Mouse (Mus musculus): ENCODE results near the gene Zfp648.
A peak's percentile ranks its signal among the peaks of the same experiment; 100 is the strongest.

Zfp648 gene

DNA sequence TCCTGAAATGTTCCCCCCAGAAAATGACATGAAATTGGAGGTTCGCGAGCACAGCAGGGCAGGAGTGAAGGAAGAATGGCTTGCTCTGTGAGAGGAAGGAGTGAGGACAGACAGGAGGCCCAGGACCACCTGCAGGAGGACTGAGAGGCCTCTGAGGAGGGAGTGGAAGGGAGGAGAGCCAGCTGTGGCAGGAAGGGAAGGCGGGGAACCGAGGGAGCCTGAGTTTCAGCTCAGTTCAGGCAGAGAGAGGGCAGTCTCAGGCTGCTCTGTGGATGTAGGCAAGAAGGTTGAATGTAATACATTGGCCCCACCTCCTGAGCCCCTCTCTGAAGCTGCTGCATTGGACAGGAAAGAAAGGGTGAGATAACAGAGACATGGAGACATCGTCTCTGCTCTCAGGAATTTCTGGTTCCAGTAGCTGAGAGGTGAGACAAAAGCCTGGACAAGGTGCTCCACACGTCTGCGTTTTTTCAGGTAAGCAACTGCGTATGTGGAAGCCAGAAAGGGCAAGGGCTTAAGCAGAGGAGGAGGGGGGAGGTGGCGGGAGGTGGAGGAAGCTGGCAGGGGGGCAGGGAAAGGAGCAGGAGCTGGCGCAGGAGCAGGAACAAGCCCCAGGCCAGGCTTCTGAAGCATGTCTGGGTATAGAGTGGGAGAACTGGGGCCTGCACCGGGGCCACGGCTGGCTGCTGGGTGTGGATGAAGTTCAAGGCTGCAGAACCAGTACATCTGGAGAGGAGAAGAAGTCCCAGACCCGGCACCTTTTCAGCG, at the start of gene Zfp648:
TSS of gene Zfp648 (plus strand) at position 233 of the 768 bp plus-strand sequence.
- DNase-seq, result peak; percentile 54 to 80

DNA sequence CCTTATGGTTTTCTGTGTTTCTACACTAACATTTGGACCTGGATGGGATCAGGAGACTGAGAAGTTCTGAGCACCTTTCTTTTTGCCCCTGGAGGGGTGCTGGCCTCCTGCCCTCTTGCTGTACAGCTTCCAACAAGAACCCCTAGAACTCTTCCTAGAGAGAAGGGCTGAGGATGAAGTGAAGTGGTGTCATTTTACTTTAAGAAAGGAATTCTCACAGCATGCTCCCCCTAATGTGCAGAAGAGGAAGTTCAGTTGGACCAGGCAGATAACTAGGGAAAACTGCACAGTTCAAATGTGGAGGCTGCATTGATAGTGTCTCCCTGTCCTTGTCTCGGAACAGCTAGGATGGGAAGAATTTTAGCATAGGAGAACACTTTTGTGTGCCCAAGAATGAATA, 48.4 kb upstream of the Zfp648 start:
- DNase-seq, result peak in 1 of 2 experiments; percentile 37

DNA sequence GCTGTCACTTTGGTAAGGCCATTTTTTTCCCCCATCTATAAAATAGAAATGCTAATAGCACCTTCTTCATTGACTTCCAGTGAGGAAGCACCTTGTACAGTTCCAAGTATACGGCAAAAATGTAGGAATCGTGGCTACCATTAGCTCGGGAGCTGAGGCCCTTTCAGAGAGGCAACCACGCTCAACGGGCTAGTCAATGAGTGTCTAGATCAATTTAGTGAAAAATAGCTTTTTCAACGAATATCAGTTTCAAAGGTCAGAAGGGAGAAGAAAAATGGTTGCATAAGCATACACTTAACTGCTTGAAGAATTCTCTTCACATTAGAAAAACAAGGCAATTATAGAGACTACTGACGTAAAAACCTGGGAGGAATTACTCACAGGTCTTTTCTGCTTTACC, 47.2 kb upstream of the Zfp648 start:
- peak; percentile 45 to 59 for DNase-seq

DNA sequence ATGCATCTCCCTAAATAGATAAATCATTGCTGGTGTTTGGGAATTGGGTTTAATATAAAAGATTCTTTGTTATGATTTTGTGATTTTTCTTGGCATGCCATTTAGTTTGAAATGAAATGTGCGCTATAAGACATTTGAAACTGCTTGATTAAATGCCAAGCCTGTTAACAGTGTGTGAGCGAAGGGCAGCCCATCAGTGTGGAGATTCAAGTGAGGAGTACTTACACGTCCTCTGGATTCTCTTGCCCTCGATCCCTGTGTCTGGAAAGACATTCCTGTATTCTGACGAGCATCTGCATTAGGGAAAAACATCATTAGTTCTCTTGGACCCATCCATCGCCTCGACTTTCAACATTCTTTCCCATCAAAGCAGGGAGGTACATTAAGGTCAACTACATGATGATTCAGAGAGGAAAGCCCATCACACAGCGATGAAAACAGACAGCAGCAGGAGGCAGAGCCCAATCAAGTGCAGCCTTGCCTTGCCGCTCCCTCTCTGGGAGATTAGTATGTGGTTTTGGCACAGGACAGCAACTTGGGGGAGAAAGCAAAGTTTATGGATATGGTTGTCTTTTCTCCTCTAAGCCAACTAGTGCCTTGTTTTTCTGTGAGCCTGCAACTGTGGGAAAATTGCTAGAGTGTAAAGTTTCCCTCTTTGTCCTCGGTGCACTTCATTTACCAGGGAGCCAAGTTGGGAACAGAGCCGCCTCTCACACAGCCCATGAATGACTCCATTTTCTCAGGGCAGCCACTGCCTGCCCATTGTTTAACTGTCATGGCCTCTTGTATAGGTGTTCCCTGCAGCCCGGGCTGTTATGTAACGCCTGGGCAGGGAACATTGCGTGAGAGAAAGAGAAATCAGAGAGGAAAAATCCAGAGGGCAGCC, 44.6 kb upstream of the Zfp648 start:
- DNase-seq, result peak in 1 of 2 experiments; percentile 62

DNA sequence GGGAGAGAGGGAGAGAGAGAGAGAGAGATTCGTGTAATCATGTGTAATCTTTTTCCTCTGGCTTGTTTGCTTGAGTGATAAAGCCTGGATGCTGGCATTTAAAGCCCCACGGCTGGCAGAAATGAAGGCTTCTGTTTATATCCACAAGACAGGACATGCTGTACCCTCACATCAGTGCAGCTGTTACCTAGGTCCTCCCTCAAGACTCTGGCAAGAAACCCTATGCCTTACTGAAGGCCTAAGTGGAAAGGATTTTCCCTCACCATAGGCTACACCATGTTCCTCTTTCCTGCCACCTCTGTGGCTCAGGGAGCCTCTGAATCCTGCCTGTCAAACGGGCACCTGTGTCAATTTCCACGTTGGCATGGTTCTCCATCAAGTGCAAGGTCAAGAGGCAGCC, 43.9 kb upstream of the Zfp648 start:
- no peak for DNase-seq

DNA sequence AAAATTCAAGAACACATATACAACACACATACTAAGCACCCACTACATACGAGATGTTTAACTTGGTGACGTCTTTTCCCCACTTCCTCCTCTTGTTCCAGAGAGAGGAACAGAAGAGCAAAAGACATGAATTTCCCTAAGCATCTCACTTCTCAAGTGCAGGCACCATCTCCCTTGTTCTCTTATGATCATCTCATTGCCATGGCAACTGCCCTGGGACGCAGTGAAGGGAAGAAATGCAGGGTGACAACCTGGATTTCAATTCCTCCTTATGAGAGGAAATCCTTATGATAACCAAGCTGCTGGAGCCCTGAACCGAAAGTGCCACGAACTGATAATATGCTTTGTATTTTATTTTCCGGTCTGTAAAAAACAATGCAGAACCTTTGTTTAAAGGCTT, 33.3 kb upstream of the Zfp648 start:
- no peak for DNase-seq

DNA sequence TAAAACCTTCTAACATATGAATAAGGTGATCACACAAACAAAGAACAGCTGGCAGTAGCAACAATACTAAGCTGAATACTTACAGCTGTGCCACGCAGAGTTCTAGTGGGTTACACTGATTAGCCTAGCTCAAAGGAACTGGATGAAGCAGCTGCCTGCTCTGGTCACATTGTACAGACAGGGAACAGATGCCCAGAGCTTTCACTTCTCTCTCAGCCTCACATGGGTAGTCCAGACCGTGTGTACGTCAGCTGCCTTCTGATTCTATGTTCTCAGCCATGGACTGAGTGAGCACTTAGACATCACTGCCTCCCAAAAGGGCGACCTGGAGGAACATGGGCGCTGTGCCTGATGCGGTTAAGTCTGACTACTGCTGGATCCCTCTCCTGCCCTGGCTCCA, 25.7 kb upstream of the Zfp648 start:
- no peak for DNase-seq

DNA sequence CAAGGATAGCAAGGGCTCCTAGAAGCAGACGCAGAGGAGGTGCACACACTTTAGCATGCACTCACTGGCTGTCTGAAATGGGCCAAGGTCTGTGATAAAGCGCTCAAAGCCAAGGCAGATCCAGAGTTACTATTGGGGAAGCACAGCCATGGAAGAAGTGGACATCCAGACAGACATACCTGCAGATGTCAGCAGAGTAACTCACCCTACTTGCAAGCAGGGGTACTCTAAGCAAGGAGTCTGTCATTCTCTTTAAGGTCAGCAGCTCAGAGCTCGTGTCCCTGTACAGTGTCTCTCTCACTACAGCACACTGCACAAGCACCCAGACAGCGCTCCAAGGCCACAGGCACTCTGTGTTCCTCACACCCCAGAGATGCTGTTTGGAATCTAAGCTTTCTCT, 23.2 kb upstream of the Zfp648 start:
- DNase-seq, result no peak

DNA sequence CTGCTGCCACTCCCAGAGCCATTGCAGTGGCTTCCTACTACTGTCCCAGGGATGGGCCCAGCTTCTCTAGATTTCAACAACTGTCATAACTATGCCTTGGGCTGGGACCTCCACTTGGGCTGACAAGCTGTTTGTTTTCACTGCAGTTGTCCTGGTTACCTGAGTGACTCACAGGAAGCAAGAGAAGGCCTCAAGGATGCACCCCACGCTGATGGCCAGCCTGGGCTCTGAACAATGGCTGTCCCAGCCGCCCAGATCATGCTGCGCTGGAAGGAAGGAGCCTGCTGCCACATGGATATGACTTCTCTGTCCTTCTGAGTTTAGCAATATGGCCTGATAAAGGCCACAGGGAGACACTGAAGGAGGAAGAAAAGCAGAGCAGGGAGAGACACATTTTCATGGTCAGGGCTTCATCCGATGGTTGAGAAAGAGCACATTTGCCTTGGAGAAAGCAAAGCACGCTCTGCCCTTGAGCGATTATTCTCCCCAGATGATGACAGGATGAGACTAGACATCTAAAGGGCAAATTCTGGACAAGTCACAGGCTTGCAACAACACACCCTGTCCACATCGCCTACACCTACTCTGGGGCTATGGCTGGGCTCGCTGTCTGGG, 22.3 kb upstream of the Zfp648 start:
- DNase-seq, result no peak

DNA sequence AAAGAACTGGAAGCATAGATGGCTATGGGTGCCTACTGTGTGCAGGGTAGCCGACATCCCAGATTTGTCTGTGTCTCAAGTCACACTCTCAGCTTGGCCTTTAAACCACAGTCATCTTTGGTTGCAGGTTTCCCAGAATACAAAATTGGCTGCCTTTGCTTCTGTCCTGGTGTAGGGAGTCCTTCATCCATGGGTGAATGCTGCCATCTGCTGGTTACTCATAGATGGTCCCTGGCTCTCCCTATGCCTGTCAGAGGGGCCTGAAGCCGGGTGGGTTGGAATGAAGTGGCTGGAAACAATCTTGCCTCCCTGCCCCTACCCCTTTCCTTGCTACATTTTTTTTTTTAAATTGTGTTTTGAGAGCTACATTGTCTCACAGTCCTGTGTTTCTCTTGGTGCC, 20.0 kb upstream of the Zfp648 start:
- peak; percentile 79 to 85 for DNase-seq

DNA sequence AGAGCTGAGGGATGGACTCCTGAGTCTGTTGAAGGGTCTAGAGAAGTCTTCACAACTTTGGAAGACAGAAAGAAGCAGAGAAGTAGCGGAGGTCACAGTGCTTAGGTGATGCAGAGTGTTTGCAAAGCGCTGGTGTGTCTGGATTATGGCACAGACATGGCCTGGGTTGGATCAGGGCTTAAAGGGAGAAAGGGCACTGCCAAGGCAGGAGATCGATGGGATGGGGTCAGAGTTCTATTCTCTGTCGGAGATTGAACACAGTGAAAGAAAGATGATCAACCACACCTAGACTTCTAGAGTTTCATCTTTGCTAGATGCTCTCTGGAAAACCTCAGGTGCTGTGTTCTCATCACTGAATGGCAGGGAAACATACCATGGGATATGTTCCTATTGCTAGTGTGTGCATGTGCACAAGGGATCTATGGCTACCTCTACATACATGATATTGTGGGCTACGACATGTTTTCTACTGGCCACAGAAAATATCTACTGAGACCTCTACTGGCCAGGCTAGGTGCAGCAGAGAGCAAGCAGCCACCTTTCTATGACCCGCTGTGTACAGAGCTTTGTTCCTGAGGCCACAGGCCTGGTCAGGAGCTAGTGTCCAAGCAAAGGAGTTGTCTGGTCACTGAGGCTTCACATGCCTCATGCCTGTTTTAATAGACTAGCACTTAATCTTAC, 18.5 kb upstream of the Zfp648 start:
- peak; percentile 61 to 62 for DNase-seq

DNA sequence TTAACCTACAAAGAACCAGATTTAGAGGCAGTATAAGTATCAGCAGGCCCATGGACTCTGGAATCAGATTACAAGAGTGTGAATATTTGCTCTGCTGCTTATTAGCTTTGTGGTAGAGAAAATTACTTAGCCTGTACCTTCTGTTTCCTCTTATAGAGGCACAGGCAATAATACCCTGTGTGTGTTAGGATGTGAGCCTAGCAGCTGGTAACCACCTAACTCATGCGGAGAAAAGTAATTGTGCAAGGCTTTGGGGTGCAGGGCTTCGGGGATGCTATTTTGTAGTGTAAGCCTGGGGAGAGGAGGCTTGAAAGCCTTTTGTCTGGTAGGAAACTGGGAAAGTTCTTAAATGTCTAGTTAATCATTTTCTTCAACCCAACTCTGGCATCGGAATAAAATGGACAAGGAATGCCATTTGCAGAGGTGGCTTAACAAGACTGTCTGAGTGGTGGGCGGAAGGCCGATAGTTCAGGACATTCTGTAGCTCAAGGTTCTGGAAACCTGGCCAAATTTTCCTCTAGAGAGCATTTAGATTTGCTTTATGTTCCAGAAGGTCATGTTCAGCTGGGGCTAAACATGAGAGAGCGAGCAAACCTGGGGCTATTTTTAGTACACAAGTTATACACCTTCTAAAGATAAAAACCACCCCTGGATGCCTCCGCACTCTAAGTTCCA, 17.8 kb upstream of the Zfp648 start:
- DNase-seq, result peak in 1 of 2 experiments; percentile 58

DNA sequence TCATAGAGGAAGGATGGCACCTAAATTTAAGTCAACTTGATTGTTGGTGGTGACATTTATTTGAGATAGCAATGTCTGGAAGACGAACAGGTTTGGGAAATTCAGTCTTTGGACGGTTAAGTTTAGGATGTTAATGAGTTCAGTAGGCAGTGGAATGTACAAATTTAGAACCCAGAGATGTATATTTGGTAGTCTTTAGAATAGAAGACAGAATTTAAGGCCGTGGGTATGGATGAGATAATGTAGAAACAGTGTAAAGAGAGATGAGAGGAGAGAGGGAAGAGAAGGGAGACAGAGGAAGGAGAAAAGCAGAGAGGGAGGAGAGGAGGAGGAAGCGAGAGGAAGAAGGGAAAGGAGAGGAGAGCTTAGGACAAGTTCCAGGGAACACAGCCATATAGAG, 12.8 kb upstream of the Zfp648 start:
- DNase-seq, result no peak

DNA sequence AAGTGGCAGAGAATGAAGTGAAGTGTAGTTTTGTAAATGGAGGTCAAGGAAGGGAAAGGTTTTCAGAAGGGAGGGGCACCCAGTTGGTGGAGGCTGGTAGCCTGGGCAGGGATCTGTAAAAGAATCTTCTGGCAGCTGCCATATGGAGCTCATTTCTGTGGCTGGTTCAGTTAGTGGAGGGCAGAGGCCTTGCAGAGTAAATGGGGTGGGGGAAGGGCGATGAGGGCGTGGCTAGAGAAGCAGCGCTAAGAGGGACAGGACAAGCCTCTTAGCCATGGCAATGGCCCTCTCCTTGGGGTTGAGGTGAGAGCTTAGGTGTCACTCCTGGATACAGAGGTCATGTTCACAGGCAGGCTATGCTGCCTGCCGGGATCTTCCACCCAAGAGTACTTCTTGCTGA, 12.4 kb upstream of the Zfp648 start:
- peak; percentile 36 to 49 for DNase-seq

DNA sequence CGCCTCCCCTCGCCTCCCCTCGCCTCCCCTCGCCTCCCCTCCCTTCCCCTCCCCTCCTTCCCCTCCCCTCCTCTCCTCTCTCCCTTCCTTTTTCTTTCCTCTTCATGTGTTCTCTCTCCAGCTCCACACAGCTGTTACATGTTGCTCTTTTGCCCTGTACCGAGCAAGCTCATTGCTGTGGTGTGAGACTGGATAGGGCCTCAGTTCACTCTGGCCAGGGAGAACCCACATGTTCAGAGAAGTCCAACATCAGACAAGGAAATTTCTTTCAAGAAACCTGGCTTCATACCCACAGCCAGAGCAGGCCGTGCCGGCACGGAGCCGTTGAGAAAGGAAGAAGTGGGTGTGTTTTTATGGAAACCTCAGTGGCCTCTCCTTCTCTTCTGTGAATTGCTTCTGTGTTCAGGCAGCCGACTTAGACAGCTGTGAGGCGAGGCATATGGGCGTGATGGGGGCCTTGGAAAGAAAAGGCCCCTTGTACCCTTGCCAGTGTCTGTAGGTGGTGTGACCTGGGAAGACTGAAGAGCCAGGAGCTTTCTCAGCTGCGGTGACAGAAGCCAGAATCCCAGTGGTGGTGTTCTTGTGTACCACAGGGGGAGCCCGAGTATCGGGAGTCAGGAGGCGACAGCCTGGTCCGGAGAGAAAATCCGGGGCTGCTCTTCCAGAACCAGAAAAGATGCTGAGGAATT, 11.0 kb upstream of the Zfp648 start:
- DNase-seq, result peak; percentile 41 to 54

DNA sequence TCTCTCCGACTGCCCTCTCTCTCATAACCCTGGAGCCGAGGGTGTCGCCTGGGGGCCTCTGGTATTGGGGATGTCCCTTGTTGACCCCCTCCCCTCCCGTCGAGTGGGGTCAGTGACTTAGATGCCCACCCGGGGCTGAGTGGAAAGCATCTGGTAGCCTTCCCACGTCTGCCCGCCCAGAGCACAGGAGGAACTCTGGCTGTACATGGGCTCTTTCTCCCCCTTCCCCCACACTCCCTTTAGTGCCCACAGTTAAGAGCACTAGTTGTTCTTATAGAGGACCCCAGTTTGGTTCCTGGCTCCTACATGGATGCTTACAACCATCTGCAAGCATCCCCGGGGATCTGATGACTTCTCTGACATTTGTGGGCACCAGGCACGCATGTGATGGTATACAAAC, 2.1 kb upstream of the Zfp648 start:
- no peak for DNase-seq

DNA sequence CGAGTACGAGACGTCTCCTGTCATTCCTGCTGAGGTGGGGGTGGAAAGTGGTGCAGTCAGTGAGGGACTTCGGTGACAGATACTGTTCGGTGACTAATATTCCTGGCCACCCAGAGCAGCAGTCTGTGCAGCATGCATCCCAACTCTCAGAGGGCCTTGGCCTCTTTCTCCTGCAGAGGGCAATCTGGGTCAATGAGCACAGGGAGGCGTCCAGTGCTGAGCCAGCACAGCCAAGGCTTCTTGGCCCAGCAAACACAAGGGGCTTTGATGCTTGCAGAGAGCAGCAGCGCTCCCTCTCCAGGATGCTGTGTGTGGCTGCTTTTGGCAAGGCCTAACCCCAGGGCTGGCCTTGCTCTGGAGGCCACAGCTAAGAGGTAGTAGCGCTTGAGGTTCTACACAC, 1.6 kb downstream of the Zfp648 start:
- DNase-seq, result peak; percentile 51 to 70

DNA sequence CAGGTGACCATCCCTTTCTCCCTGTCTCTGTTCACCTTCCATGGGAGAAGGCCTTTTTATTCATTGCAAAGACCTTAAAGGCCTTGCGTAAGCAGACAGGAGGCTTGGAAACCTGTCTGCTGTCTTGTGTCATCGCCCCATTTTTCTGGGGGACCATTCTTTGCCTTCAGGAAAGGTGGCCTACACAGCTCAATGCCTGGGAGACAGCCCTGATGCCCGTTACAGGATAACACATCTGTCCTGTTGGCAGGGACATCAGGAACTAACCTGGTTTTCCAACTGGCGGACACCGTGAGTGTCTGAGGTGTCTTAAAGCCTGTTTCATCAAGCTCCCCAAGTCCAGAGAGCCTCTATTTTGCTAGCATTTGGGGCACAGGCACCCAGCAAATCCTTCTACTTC, 2.4 kb downstream of the Zfp648 start:
- DNase-seq, result no peak

DNA sequence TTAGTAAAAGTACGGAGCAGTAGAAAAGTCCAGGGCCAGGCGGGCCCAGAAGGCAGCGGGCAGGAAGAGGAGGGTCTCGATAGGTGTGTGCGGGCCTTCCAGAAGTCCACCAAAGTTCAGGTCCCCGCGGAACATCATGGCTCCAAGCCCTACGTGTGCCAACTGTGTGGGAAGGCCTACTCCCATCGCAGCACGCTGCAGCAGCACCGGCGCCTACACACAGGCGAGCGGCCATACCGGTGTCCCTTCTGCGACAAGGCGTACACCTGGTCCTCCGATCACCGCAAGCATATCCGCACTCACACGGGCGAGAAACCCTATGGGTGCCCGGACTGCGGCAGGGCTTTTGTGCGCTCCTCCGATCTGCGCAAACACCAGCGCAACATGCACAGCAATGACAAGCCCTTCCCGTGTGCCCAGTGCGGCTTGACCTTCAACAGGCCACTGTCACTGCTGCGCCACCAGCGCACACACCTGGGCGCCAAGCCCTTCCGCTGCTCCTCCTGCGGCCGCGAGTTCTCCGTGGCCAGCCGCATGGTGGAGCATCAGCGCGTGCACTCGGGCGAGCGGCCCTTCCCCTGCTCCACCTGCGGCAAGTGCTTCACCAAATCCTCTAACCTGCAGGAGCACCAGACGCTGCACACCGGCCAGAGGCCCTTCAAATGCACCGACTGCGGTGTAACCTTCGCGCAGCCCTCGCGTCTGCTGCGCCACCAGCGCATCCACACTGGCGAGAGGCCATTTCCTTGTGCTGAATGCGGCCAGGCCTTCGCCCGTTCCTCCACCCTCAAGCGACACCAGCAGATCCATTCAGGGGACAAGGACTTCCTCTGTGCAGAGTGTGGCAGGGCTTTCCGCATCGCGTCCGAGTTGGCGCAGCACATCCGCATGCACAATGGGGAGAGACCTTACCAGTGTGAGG, 3.9 kb downstream of the Zfp648 start:
- DNase-seq, result no peak

DNA sequence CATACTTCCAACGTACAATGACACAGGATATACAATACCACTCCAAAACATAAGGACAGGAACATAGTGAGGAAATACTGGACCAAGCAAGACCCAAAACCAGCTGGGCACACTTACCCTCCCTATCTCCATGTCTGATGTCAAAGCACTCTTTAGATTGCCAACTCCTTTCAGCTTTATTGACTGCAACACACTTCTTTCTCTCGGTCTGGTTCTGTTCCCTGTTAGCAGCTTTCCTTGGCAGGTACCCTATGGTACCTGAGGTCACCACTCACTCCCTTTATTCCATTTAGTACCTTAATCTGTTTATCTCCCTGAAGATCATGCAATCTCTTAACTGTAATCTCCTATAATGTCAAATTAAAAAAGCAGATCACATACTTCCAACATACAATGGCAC, 19.0 kb downstream of the Zfp648 start:
- no peak for DNase-seq

DNA sequence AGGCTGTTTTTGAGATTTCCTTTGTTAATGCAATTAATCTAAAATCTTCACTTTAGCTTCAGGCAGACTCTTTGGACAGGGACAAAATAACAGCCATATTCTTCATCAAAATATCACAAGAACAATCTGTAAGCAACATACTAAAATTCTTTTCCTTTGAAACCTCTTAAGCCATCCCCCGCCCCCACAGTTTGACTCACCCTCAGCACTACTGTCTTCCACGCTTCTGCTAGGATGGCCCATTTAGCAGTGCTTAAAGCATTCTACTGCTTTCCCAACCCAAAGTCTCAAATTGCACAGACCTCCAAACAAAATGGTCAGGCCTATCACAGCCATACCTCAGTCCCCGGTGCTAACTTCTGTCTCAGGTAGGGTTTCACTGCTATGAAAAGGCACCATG, 19.6 kb downstream of the Zfp648 start:
- no peak for DNase-seq
